Mouse (Mus musculus) myocyte (in vitro differentiated cells): ENCODE data around the gene Itgb5.

Experiments
- E2F4 ChIP-seq: IDR thresholded peaks from one replicate; pipeline ENCODE4 v1.6.1; 2011; ENCODE audit warnings: mild to moderate bottlenecking, control low read depth, moderate library complexity; ENCODE audit not compliant: insufficient read depth
- MYOG ChIP-seq, 3 experiments: IDR thresholded peaks; one replicate each; pipeline ENCODE4 v1.6.1; 2011; ENCODE audit warnings: control low read depth in 2 of 3, low read depth in 2 of 3, mild to moderate bottlenecking in 2 of 3; ENCODE audit not compliant: insufficient read length in 2 of 3, control insufficient read depth in 1 of 3, insufficient read depth in 1 of 3
- POLR2A ChIP-seq: IDR thresholded peaks from one replicate; pipeline ENCODE4 v1.6.1; 2011; ENCODE audit warnings: low read depth, mild to moderate bottlenecking, control low read depth, moderate library complexity; ENCODE audit not compliant: insufficient read length
- POLR2AphosphoS2 ChIP-seq: IDR thresholded peaks from one replicate; pipeline ENCODE4 v1.6.1; 2011; ENCODE audit warnings: low read depth, control low read depth; ENCODE audit not compliant: insufficient read length
- TCF12 ChIP-seq: IDR thresholded peaks from one replicate; pipeline ENCODE4 v1.6.1; 2011; ENCODE audit warnings: mild to moderate bottlenecking, control low read depth; ENCODE audit not compliant: poor library complexity, insufficient read depth, severe bottlenecking
- USF1 ChIP-seq: IDR thresholded peaks from one replicate; pipeline ENCODE4 v1.6.1; 2011; ENCODE audit warnings: low read depth, mild to moderate bottlenecking, control low read depth, moderate library complexity

DNA sequence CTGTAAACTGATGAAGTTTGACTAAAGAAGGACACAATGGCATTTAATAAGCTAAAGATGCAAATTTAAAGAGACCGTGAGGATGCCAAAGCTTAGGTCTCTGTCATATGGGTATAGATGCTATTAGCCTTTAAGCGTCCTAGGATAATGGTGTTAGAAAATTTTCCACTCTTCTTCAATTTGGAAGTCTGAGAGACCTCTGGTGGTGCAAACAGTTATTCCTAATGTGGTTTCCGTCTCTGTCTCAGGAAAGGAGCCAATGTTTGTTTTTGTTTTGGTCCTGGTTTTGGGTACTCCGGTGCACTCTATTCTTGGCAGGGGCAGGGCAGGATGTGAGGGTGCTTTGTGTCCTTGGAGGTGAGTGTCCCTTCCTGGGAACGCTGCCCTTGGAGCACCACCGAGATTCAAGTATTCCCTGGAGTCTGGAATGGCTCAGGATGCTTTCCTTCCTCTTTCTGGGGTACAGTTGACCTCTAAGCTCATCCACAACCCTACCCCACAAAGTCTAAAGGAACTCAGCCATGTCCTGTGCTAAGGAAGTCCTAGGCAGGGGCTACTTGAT, 97.9 kb downstream of the Itgb5 start:
- TF ChIP-seq POLR2A (no peak), E2F4 (no peak), TCF12 (no peak), MYOG (IDR thresholded peaks at IDR 0.05; ENCODE audit: control insufficient read depth in 1 of 3, insufficient read depth in 1 of 3, insufficient read length in 2 of 3, low read depth in 2 of 3) (no peak), USF1 (no peak), POLR2AphosphoS2 (no peak)
